Mouse (Mus musculus): ENCODE measurements around the gene Slc18a3.

DNA sequence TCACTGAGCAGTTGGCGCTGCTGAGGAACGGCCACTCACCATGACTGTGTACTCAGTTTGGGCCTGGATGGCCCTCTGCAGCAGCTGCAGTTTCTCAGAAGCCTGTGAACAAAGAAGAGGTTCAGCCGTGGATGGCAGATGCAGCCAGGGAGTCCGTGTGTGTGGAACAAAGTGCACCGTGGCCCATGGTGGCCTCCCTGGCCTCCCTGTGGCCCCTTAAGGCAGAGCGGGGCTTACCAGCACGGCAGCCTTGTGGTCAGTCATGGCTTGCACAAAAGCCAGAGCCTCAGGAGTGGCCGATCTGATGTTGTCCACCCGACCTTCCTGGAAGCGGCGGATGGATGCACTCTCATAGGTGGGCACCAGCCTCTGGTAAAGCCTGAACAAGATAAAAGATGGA is 45.9 kb downstream of the Slc18a3 start:
- TF ChIP-seq CTCF (IDR thresholded peaks at IDR 0.05; ENCODE audit: borderline replicate concordance, insufficient read depth, low read depth, low read length) = no peak
- TF ChIP-seq POLR2A (IDR thresholded peaks at IDR 0.05; ENCODE audit: borderline replicate concordance, insufficient read depth, low read length) = no peak

Data from cerebellum, adult 2 months (tissue).